Mouse (Mus musculus): ENCODE measurements at regions not wholly inside any gene's neighbourhood (a gene's known extent, or its start where the extent isn't known, plus 50 kb on each side); places are given as distances from the start of the nearest gene placed in this dataset.
A peak's percentile ranks its signal among the peaks of the same experiment; 100 is the strongest.

- DNase-seq (ENCODE audit: low read depth): no peak
Measured at GRCm38 (mm10) chr6:100045109-100045508, 242.2 kb downstream of the Rybp start.

- DNase-seq (ENCODE audit: low read depth): no peak
Measured at GRCm38 (mm10) chr6:100041161-100041560, 246.1 kb downstream of the Rybp start.

GRCm38 (mm10) chr6:100040459-100040984 lies 246.8 kb downstream of the Rybp start:
- DNase-seq (ENCODE audit: low read depth): no peak

- no peak for DNase-seq (ENCODE audit: low read depth)
Measured at GRCm38 (mm10) chr6:100032701-100033100, 254.6 kb downstream of the Rybp start.

GRCm38 (mm10) chr6:100030522-100030921 lies 256.8 kb downstream of the Rybp start:
- DNase-seq (ENCODE audit: low read depth): no peak

- no peak for DNase-seq (ENCODE audit: low read depth)
Measured at GRCm38 (mm10) chr6:100030010-100030409, 257.3 kb downstream of the Rybp start.

- no peak for DNase-seq (ENCODE audit: low read depth)
Measured at GRCm38 (mm10) chr6:100027524-100027923, 259.8 kb downstream of the Rybp start.

- no peak for DNase-seq (ENCODE audit: low read depth)
Measured at GRCm38 (mm10) chr6:100025531-100025951, 261.7 kb downstream of the Rybp start.

- no peak for DNase-seq (ENCODE audit: low read depth)
Measured at GRCm38 (mm10) chr6:100023434-100024095, 263.7 kb downstream of the Rybp start.

GRCm38 (mm10) chr6:100019016-100019415 lies 268.3 kb downstream of the Rybp start:
- DNase-seq (ENCODE audit: low read depth): no peak

GRCm38 (mm10) chr6:100013949-100014348 lies 273.3 kb downstream of the Rybp start:
- DNase-seq (ENCODE audit: low read depth): peak; percentile 36

- no peak for DNase-seq (ENCODE audit: low read depth)
Measured at GRCm38 (mm10) chr6:100011520-100012062, 275.7 kb downstream of the Rybp start.

GRCm38 (mm10) chr6:100010954-100011481 lies 276.3 kb downstream of the Rybp start:
- DNase-seq (ENCODE audit: low read depth): no peak

GRCm38 (mm10) chr6:99999711-100000365 lies 273.6 kb upstream of the Prok2 start:
- DNase-seq (ENCODE audit: low read depth): no peak

GRCm38 (mm10) chr6:99995970-99996956 lies 270.1 kb upstream of the Prok2 start:
- DNase-seq (ENCODE audit: low read depth): no peak

- no peak for DNase-seq (ENCODE audit: low read depth)
Measured at GRCm38 (mm10) chr6:99994026-99994425, 267.8 kb upstream of the Prok2 start.

GRCm38 (mm10) chr6:99991079-99991478 lies 264.9 kb upstream of the Prok2 start:
- DNase-seq (ENCODE audit: low read depth): peak; percentile 70

- DNase-seq (ENCODE audit: low read depth): no peak
Measured at GRCm38 (mm10) chr6:99990604-99991003, 264.4 kb upstream of the Prok2 start.

GRCm38 (mm10) chr6:99986449-99986848 lies 260.3 kb upstream of the Prok2 start:
- DNase-seq (ENCODE audit: low read depth): no peak

- DNase-seq (ENCODE audit: low read depth): no peak
Measured at GRCm38 (mm10) chr6:99985322-99985721, 259.1 kb upstream of the Prok2 start.

- DNase-seq (ENCODE audit: low read depth): no peak
Measured at GRCm38 (mm10) chr6:99984856-99985224, 258.6 kb upstream of the Prok2 start.

Data from fibroblast of lung, adult 2 months (primary cell).